Mouse (Mus musculus) layer of hippocampus, postnatal 10 days (tissue): ENCODE measurements around the gene Kiz. TPM values are rescaled to one million over a fixed set of nuclear protein-coding genes. Genes with fewer than 3 reads are reported as not detected.

Source experiments
- DNase-seq, 2 experiments: peaks; one replicate each; pipeline ENCODE4 v3.0.0; 2021; ENCODE audit warnings: low spot score in 2 of 2
- total RNA-seq, 2 experiments: library from RNA; stranded (reverse); gene quantifications; 2 replicates each; pipeline ENCODE4 v1.2.3; 2021

Kiz gene
- total RNA-seq, 2 experiments from 2014 or later: 15.5 to 16.0 TPM

DNA sequence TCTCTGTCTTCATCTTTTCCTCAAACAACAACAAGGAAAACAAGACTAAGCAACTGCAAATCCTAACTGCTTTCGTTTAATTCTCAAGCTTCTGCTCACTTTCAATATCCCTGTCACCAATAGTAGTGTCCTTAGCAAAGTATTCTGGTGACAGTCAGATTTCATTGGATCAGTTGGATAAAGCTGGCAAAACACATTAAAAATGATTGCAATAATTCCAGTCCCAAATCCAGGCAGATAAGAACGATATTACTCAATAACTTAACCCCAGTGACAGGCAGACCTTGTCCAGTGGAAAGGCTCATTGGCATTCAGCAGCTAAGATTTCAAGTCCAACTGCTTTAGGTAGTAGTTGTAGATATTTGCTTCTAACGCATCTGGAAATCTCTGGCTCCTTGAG is 119.4 kb downstream of the Kiz start:
- no peak for DNase-seq

DNA sequence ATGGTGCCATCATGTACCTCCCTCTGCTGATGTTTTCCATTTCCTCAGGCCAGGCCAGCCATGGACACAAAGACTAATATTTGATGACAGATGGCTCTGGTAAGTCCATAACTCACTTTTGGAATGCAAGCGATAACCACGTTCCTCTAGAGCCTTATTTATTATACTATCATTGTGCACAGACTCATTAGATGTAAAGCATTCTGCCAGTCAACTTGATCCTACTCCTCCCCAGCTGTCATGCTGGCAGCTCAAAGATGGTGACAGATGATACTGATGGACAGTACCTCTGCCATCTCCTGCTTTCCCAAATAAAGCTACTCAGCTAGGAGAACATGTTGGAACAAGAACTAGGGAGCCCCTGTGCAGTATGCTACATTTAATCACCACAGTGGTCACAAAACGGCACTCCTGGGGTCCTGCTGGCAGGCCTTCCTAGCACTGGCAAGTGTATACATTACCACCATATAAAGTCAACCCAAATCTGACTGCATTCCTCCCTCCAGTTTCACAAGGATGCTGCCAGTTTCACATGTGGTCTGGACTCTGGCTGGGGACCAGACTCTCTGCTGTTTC is 119.9 kb downstream of the Kiz start:
- peak in 1 of 2 experiments; percentile 14 for DNase-seq

DNA sequence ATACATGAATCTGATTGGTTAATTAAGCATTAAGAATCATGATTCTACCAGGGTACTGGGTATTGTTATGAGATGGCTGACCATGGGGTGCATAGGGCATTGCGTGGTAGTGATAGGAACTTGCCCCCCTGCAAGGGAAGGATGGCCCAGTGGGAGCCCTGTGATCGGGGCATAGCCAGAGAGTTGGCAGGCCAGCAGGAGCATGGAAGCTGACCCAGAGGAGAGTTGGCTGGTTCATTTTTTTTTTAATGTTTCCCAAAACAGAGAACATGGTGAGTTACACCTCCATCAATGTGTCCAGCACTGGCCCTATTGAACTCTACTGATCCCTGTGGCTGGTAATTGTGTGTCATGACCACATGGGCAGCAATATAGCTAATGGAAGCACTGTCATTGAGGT is 127.1 kb downstream of the Kiz start:
- no peak for DNase-seq

DNA sequence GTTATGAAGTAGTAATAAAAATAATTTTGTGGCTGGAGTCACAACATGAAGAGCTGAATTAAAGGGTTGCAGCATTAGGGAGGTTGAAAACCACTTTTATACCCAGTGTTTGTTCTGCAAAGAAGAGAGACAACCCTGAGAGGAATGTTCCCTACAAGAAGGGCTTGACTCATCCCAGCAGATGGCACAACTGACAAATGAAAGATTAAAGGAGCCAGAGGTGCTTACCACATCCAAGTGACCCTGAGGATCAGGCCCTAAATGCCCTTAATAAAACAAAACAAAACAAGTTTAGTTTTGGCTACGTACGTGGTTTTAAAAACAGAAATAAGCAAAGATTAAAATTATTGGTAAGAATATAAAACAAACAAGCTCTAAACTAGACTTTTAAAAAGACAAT is 129.2 kb downstream of the Kiz start:
- no peak for DNase-seq

DNA sequence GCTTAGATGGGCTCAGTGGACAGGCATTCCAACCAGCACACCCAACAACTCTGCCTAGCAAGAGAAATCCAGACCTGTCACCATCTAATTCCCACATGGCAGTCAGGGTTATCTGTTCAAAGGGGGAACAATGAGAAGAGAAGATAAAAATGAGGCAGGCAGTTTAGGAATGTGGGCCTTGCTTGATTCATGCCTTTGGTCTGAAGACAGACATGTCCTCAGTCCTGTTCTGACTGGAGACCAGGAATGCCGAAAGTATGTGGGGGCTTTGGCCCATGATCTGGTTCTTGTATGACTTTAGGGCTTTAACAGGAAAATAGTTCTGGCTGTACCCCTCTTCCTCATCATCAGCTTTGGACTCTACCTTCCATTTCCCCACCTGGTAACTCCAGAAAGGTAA is 130.1 kb downstream of the Kiz start:
- no peak for DNase-seq

DNA sequence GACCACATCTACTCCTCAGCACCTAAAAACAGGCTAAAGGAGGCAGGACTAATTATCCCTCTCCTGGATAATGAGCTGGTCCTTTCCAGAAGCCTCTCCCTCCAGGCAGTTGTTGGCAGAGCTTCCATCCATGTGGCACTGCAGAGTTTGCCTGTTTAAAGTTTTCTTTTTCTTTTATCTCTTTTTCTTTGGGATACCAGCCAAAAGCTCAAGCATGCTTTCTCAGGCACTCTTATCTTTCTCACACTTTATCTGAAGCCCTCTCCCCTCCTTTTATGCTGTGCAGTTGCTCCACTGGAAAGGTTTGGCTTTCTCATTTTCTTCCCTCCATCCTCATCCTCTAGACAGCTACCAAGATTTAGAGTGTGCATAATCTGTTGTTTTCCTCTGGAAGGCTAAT is 130.8 kb downstream of the Kiz start:
- no peak for DNase-seq

DNA sequence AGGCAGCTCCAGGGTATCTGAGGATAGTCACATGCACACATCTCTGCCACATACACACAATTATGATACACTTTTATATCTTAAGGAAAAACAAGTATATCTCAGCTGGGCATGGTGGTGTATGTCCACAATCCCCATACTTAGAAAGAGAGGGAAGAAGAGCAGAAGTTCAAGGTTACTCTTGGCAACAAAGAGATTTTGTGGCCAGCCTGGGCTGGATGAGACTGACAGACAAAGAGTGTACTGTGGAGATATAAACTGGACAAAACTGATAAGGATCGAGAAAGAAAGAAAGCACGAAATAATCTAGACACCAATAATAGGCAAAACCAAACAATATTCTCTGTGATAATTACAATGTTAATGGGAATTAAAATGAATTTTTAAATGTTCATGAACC is 151.6 kb downstream of the Kiz start:
- no peak for DNase-seq

DNA sequence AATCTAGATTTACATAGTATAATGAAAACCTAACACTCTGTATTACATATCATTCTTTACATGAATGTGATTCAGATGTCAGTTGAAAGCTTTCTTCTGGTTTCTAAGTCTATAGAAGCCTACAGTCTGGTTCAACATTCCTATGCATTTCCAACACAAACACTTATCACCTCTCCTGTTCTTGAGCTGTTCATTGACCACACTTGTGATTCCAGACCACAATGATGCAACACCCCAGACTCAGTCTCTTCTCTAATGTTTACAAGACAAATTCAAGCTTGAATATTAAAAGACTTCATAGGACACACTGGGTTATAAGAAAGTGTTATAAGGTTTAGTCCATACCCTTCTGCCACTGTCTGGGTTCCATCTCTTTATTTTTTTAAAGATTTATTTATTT is 153.4 kb downstream of the Kiz start:
- no peak for DNase-seq

DNA sequence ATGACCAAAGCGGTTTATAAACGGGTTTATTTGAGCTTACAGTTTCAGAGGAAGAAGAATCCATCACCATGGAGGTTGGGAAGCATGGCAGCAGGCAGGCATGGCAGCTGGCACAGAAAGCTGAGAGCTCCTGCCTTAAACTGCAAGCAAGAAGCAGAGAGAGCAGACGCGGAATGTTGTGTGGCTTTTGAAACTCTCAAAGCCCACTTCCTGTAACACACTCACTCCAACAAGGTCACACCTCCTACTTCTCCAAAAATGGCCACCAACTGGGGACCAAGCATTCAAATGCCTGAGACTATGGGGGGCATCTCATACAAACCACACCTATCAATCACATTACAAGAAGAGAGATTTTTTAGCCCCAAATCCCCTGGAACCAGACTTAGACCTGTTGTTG is 154.5 kb downstream of the Kiz start:
- no peak for DNase-seq

DNA sequence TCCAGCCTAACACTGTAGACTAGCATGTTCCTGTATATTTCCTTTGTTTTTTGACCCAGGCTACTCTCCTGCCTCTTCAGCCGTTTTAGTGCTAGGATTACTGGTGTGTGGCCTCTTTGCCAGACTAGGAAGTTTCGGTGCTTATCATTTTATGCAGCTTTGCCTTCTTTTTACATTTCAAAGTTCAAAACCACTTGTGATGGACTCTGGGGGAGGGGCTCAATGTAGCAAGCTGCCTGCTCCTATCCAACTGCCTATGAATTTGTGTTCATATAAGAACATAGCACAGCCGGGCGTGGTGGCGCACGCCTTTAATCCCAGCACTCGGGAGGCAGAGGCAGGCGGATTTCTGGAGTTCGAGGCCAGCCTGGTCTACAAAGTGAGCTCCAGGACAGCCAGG is 155.3 kb downstream of the Kiz start:
- no peak for DNase-seq

DNA sequence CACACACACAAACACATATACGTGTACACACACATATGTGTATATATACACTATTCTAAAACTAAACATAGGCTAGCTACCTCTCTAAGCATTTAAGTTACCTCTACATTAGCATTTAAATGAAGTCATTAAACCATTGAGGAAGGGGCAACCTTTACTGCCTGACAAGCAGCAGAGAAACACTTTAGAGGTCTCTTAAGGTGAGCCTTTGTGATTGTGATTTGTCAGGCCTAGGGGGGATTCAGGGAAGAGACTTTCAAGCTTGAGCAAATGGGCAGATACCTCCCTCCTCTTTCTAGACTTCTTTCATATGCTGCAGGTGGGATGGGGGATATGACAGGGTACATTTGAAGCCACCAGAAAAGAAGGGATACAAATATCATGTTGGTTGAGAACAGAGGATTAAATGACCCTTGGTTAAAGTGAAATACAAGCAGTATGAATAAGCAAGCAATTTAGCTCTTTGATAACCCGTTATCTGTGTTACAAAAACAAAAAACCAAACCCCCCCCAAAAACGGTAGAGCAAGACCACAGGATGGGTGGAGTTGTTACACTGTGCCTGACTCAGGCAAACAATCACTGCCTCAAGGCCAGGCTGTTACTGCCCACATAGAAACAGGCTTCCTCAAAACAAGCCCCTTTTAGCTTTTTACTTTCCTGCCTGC is 155.9 kb downstream of the Kiz start:
- DNase-seq: no peak

DNA sequence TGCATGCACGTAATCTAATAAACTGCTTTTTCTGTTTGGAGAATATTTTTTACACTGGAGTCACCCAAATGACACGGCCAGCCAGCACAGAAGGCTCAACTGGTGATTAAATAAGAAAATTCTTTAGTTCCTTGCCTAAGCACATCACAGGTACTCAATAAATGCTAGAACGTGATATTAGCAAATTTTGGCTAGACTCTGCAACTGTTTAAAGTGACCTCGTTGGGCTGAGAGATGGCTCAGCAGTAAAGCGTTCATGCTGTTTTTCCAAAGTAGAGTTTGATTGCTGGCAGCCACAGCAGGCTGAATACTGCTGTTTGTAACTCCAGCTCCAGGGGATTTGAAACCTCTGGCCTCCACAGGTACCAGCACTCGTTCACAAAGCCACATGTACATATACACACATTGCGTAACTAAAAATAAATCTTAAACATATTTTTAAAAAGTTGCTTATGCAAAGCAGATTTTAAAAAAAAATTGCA is 156.5 kb downstream of the Kiz start:
- DNase-seq: peak in 1 of 2 experiments; percentile 7

DNA sequence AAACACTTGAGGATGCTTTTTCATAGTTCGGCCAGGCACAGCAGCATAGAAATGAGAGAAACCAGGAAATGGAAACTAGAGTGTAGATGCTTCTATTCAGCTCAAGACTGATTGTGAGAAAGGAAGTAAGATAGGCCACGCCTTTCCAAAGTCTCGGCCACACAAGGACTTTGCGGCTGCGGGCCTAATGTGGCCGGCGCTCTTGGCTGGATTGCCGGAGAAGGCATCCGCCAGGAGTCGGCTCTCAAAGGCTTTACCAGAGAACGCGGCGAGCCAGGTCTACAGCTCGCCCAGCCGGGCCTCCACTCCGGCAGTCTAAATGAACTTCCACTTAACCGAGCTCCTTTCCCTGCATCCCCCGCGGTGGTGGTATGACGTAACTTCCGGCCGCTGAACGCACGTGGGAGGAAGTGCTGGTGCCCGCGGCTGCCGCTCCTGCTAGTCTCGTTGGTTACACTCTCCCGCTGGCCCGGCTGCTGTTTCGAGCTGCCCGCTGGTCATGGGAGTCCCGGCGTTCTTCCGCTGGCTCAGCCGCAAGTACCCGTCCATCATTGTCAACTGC is 157.0 kb downstream of the Kiz start, which contains the start of gene Xrn2:
TSS of gene Xrn2 (plus strand) at position 374 of the 562 bp plus-strand sequence.
- peak; percentile 96 for DNase-seq

DNA sequence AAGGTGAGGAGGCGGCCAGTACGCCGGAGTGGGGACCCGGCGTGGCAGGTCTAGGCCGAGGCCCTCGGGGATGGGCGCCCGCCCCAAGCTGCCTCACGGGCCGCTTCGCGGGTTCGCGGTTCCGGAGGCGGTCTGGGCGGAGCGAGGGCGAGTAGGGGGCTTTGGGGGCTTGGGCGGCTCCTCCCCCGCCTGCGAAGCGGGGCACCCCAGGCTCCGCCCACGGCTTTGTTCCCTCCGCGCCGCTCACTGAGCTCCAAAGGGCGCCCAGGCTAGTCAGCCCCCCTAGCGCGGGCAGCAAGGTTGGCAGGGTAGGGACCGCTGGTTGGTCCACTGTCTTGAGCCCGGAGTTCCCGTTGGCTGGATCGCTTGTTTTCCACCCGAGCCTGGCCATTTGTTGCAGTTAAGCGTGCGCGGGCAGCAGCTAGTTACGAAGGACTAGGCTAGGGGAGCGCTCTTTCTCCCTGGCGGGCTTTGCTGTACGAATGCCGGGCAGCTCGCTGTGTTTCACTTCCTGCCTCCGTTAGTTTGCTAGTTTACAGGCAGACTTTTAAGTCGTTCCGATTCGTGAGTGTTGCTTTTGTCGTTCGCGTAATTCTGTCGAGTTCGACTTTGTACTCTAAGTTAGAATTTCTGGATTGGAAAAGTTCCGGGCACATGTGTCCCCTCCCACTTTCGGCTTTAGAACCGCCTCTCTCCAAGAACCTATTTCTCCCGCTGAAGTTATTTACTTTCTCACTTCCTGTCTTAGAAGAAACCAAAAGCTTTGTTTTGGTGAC is 157.7 kb downstream of the Kiz start:
- no peak for DNase-seq

DNA sequence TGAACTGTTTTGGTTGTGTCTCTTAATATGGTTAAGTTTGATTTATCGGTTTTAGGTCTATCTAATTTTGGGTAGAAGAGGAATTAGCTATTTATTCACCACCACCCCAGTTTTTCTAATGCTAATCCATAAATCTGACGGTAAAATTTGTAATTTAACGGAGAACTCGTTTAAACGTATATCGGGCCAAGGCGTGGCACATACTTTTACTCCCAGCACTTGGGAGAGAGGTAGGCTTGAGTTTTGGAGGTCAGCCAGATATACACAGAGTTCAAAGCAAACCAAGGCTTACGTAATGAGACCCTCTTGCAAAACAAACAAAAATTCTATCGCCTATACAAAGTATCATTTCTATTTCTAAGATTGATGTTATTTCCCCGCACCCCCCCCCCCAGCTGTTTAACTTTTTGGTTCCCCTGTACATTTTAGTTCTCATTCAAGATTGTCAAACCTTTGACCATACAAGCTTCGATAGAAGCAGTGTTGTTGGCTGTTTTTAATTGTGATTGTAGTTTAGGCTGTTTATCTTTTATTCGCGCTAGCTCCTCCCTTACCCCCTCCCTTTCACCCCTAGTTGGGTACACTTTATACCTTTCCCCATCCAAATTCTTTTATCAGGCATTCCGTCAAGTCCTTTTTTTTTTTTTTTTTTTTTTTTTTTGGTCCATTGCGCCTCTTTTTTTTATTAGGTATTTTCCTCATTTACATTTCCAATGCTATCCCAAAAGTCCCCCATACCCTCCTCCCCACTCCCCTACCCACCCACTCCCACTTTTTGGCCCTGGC is 158.6 kb downstream of the Kiz start:
- no peak for DNase-seq

Other genes with a start within 250 kb of the Kiz start
- 10 to 100 TPM; 59.4 to 68.6 TPM for gene Xrn2, start 157.1 kb downstream of the Kiz start, total RNA-seq
- gene Nkx2-4, start 229.6 kb downstream of the Kiz start, total RNA-seq: not detected